Mouse (Mus musculus) lung, postnatal 14 days (tissue): ENCODE data around the gene Ndufb5.
"Not testable (repeated sequence)": the region's sequence is repeated elsewhere in the genome, so short reads cannot be mapped to it uniquely, and the experiment has no call there.

Experiments used
- DNase-seq: peaks from one replicate; pipeline ENCODE4 v3.0.0; 2021

The Ndufb5 gene

DNA sequence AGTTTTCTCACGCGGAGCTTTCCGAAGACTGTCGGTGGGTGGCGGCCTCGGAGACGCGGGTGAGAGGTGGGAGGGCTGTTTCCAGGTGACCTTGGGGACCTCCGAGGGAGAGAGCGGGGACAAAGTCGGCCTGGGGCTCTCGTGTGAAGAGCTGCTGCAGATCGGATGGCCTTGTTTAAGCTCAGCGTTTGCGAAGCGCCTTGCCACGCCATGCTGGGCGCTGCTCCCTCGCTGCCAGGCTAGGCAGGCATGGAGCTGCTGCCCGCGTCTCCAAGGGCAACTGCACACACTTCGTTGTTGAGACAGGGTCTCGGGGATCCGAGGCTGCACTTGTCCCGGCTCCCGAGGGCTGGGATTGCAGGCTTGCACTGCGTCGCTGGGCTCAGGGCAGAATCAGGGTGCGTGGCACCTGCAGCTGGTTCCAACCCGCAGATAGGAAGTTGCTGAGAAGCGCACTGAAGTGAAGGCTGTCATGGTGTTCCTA, 424 bp downstream of the Ndufb5 start, which contains the start of gene Mrpl47:
Gene Mrpl47 (minus strand): TSS at position 434 of the 484 bp plus-strand sequence.
- DNase-seq: no peak

DNA sequence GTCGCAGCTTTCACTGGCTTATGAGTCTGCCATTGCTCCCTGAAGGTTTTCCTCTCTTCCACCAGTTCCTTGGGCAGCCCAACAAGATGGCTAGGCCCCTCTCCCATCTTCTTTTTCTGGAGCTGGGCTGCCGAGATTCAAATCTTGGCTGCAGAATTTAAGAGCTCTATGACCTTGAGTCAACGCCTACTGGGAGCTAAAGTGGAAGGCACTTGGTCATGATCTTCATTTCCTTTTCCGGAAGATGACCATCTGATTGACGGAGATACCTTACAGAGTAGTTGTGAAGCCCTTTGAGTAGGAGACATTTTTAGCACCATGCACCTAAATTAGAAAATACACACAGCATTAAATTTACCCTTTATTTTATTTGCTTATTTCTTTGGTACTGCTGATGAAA, 1.8 kb downstream of the Ndufb5 start:
- no peak for DNase-seq

DNA sequence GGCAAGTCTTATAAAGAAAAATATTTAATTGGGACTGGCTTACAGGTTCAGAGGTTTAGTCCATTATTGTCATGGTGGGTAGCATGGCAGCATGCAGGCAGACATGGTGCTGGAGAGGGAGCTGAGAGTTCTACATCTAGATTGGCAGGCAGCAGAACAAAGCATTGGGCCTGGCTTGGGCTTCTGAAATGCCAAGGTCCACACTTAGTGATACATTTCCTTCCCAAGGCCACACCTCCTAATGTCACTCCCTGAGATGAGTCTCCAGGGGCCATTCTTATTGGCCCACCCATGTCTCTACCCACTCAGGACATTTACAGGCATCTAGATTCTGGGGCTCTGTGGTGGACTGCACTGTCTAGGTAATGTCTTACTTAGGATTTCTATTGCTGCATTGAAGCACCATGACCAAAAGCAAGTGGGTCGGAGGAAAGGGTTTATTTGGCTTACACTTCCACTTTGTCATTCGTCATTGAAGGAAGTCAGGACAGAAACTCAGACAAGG, 5.5 kb downstream of the Ndufb5 start:
- DNase-seq: no peak

DNA sequence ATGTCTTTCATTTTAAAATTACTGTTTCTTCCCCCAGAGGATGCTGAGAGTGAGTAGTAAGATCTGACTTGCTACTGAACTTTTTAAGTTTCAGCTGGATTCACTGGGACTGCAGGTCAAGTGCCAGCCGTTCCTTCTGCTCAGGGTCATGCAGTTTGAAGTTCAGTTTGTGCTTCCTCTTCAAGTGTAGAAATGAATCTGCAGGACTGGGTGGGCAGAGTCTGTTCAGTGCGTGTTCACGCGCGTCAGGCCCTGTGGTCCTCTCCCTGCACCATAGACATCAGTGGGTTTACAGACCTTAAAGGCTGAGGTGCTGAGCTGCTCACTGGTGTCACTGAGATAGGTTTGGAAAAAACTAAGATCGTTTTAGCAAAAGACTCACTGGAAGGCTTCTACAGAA, 8.2 kb downstream of the Ndufb5 start:
- no peak for DNase-seq

DNA sequence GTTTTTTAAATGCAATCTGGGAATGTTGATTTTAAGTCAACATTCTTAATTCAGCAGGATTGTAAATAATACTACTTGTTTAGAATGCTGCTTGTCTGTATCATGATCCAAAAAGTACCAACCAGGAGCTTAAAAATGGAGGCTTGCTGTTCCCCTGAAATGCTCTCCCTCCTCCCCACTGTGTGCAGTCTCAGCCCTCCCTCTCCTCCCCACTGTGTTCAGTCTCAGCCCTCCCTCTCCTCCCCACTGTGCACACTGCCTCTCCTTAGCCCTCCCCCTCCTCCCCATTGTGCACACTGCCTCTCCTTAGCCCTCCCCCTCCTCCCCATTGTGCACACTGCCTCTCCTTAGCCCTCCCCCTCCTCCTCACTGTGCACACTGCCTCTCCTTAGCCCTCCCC, 8.6 kb downstream of the Ndufb5 start:
- DNase-seq: not testable (repeated sequence)

DNA sequence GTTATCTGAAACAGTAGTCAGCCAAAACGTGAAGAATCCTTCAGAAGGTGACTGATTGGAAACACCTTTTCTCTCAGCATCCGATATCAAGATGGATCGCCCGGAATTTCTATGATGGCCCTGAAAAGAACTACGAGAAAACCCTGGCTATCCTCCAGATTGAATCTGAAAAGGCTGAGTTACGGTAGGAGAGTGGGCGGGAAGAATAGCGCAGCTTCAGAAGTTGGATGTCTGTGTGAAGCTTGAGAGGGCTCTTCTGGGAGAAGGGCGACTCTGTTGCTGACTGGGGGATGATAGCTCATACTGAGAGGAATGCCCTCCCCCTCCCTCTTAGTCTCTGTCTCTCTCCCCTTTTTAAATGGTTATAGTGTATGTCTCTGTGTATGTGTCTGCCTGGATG, 11.6 kb downstream of the Ndufb5 start:
- DNase-seq: no peak

DNA sequence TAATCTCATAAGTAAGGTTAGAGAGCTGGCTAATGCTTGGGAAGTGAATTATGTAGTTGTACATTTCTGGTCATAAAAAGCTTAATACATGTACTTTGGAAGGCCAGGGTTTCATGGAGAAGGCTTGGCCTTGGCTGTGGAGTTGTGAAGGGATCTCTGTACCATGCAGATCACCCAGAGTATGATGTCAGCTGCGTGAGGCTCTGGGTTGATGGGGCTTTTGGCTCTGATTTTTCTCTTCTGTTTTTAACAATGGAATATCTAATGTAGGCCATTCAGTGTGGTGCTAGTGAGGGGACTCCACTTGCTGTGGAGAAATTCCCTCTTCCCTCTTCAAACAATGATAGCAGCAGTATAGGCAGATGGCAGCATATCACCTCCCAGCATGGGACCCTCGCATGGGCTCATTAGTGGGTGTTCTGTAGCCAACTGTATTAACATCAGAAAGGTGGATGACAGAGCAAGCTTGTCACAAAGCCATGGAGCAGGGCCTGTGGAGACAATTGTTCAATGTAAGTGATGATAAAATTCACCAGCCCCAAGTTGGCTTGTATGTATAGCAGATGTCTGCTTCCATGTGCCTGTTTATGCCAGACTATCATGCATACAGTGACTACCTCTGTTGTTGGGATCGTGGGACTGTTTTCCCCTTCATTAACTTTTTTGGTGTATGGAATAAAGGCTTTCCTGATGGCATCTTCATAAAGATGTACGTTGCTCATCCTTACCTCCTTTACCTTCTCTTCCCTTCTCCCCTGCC, 13.2 kb downstream of the Ndufb5 start:
- DNase-seq: no peak

DNA sequence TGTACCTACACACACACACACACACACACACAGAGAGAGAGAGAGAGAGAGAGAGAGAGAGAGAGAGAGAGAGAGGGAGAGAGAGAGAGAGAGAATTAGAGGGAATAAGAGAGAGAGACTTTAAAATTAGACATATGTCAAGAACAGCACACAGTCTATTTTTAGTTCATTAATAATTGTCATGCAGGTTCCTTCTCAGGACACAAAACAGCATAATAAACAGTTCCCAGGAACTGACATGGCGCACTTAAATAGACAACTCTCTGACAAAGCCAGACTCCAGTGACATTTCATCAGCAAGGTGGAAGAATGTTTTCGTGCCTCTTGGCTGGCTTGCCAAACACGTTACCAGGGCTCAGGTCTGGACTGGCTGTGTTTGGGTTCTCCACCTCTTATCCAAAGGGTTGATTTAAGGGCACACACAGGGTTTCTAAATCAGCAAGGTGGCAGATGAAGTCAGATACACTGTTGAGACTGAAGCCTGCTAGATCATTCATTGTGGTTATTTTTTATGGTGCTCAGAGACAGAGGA, 17.7 kb downstream of the Ndufb5 start:
- no peak for DNase-seq

DNA sequence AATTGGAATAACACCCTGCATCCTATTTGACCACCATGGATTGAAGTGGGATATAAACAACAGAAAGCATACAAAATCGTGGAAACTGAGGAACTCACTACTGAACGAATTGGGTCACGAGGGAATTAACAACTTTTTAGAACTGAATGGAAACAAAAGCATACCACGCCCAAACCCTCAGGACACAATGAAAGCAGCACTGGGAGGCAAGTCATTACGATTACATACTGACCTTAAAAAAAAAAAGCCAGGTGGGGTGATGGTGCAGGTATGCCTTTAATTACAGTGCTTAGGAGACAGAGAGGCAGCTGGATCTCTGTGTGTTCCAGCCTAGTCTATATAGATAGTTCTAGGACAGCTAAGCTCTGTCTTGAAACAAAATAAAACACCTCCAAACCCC, 22.4 kb downstream of the Ndufb5 start:
- DNase-seq: no peak

DNA sequence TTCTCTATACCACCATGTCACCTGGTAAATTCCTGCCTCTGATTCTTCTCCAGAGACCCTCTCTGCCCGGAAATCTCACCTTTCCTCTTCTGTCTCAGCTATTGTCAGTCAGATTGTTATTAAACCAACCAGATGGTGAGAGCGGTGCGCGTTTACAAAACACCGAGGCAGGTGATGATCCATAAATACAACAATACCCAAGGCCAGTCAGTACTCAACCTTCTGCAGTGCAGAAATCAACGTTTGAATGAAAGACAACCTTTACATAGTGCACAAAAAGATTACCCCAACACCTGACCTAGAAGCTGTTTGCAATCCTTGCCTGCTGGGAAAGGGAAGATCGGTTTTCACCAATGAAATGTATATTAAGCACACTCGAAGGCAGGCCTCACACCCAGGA, 26.2 kb downstream of the Ndufb5 start:
- no peak for DNase-seq

DNA sequence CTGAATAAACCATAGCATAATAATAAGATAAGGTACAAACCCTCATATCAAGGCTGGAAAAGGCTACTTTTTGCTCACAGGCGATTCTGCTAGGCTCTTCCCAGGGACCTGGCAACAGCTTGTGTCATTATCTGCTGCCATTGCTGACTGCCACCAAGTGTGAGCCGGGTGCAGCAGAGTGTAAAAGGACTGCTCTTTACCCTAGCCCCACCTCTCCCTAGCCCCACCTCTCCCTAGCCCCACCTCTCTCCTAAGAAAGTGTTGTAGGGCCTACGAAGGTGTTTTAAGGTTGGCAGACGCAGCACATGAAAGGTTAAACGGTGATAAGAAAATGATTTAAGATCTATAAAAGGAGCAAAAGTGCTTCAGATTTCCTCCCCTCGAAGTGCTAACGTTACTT, 27.1 kb downstream of the Ndufb5 start:
- no peak for DNase-seq

DNA sequence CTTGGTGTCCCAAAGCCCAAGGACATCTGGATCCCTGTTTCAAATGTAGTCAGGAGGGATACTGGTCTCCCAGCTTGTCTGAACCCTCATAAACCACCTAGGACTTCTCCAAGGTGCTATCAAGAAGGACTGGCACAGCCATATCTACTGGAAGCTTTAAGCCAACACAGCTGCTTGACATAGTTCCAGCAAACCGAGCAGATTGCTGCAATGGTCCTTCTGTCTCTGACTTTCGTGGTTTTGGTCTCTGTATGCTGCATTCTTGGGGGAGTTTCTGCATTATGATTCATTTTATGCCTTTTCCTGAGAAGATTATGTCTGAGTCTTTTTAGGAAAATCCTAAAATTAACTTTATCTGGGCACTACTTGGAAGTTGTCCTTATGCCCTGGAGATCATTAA, 34.0 kb downstream of the Ndufb5 start:
- DNase-seq: no peak
